Mouse (Mus musculus) neural tube, embryonic 12.5 days (tissue): ENCODE results near the gene Angptl7. TPM values are rescaled to one million over a fixed set of nuclear protein-coding genes. Genes with fewer than 3 reads are reported as not detected.

Experiments used
- ATAC-seq: fragments of 200-750 bp; cut with Nextera tagmentation; 2 replicates; pipeline ENCODE4 v1.8.0; 2017; ENCODE audit warnings: low read depth, mild to moderate bottlenecking, moderate TSS enrichment, moderate library complexity; ENCODE audit not compliant: low FRiP score
- H3K27ac ChIP-seq: fragments of 300-500 bp; sonication (generic); 2 replicates; pipeline ENCODE4 v1.5.1; 2016
- H3K27me3 ChIP-seq: fragments of 300-500 bp; sonication (generic); replicated peaks from 2 replicates; pipeline ENCODE4 v1.6.1; 2016; ENCODE audit warnings: mild to moderate bottlenecking
- H3K36me3 ChIP-seq: fragments of 300-500 bp; sonication (generic); 2 replicates; pipeline ENCODE4 v1.6.1; 2016; ENCODE audit warnings: mild to moderate bottlenecking
- H3K4me1 ChIP-seq: fragments of 300-500 bp; sonication (generic); 2 replicates; pipeline ENCODE4 v1.6.1; 2016
- H3K4me2 ChIP-seq: fragments of 300-500 bp; sonication (generic); replicated peaks from 2 replicates; pipeline ENCODE4 v1.6.1; 2016; ENCODE audit warnings: mild to moderate bottlenecking
- H3K4me3 ChIP-seq: fragments of 300-500 bp; sonication (generic); 2 replicates; pipeline ENCODE4 v1.5.1; 2016
- H3K9ac ChIP-seq: fragments of 300-500 bp; sonication (generic); 2 replicates; pipeline ENCODE4 v1.6.1; 2016; ENCODE audit warnings: mild to moderate bottlenecking
- H3K9me3 ChIP-seq: fragments of 300-500 bp; sonication (generic); 2 replicates; pipeline ENCODE4 v1.6.1; 2016; ENCODE audit warnings: mild to moderate bottlenecking
- WGBS: fragments of 180-500 bp; shearing (Covaris S2); methylation state at CpG from one replicate; pipeline ENCODE4 v1.1.7; 2016; 5-methylcytosine and 5-hydroxymethylcytosine counted together
- polyA plus RNA-seq: library from polyadenylated mRNA; unstranded; fragments of >200 nt; fragmentation: Nextera tagmentation; extraction: Ambion mirVana; gene quantifications from 2 replicates; pipeline ENCODE4 v1.2.1, GENCODE M21; 2016

Gene Angptl7
- 0.29 and 0.37 TPM in 2 replicates for polyA plus RNA-seq

GRCm38 (mm10) chr4:148500410-148500867 lies at the start of gene Angptl7:
Gene Angptl7 (minus strand): TSS chr4:148500460.
- no peak within 1 kb of the TSS for H3K9ac ChIP-seq
- H3K4me3 ChIP-seq = no peak within 1 kb of the TSS
- no peaks in the 10 kb centered on the region for H3K27me3 ChIP-seq
- no peak within 1 kb of the TSS for H3K27ac ChIP-seq
- peaks cover 64% of the 10 kb centered on the region for H3K36me3 ChIP-seq
- no peaks in the 10 kb centered on the region for H3K9me3 ChIP-seq
- 61% methylated on average over 4 of the region's 4 CpGs for WGBS
- no peak within 1 kb of the TSS for H3K4me2 ChIP-seq
- no peak for ATAC-seq
- peaks cover 12% of the 10 kb centered on the region for H3K4me1 ChIP-seq

- ATAC-seq = no peak
- WGBS = 85% methylated on average over 4 of the region's 4 CpGs
- Histone ChIP-seq H3K4me1 (no peaks in the 10 kb centered on the region), H3K4me2 (no peak overlapping the region), H3K9me3 (no peaks in the 10 kb centered on the region), H3K36me3 (peaks cover 94% of the 10 kb centered on the region), H3K9ac (no peak overlapping the region), H3K4me3 (no peak overlapping the region), H3K27ac (no peak overlapping the region), H3K27me3 (no peaks in the 10 kb centered on the region)
Observed at GRCm38 (mm10) chr4:148549106-148549505, 48.8 kb upstream of the Angptl7 start.

GRCm38 (mm10) chr4:148535876-148536275 lies 35.6 kb upstream of the Angptl7 start:
- H3K36me3 ChIP-seq = peaks cover 95% of the 10 kb centered on the region
- 99% methylated on average over 3 of the region's 3 CpGs for WGBS

GRCm38 (mm10) chr4:148533613-148534328 lies 33.5 kb upstream of the Angptl7 start:
- Histone ChIP-seq H3K4me1 (no peaks in the 10 kb centered on the region), H3K27ac (no peak overlapping the region), H3K4me3 (no peak overlapping the region), H3K9ac (no peak overlapping the region), H3K4me2 (no peak overlapping the region), H3K27me3 (no peaks in the 10 kb centered on the region), H3K36me3 (peaks cover 90% of the 10 kb centered on the region), H3K9me3 (no peaks in the 10 kb centered on the region)
- WGBS = 93% methylated on average over 12 of the region's 12 CpGs
- no peak for ATAC-seq

More at GRCm38 (mm10) chr4:148535876-148536275, 35.6 kb upstream of the Angptl7 start:
- no peak overlapping the region for H3K9ac ChIP-seq
- ATAC-seq = no peak
- no peaks in the 10 kb centered on the region for H3K27me3 ChIP-seq
- no peak overlapping the region for H3K4me2 ChIP-seq
- H3K4me1 ChIP-seq = no peaks in the 10 kb centered on the region
- no peak overlapping the region for H3K4me3 ChIP-seq
- no peak overlapping the region for H3K27ac ChIP-seq
- no peaks in the 10 kb centered on the region for H3K9me3 ChIP-seq

- Histone ChIP-seq H3K27me3 (no peaks in the 10 kb centered on the region), H3K4me3 (no peak overlapping the region), H3K4me1 (no peaks in the 10 kb centered on the region), H3K9me3 (no peaks in the 10 kb centered on the region), H3K9ac (no peak overlapping the region), H3K27ac (no peak overlapping the region), H3K4me2 (no peak overlapping the region), H3K36me3 (peaks cover 87% of the 10 kb centered on the region)
- WGBS = 93% methylated on average over 3 of the region's 3 CpGs
- ATAC-seq = no peak
Observed at GRCm38 (mm10) chr4:148532516-148532915, 32.3 kb upstream of the Angptl7 start.

GRCm38 (mm10) chr4:148531341-148531740 lies 31.1 kb upstream of the Angptl7 start:
- 60% methylated on average over 4 of the region's 4 CpGs for WGBS
- Histone ChIP-seq H3K27ac (no peak overlapping the region), H3K4me1 (no peaks in the 10 kb centered on the region), H3K4me2 (no peak overlapping the region), H3K36me3 (peaks cover 87% of the 10 kb centered on the region), H3K9ac (no peak overlapping the region), H3K9me3 (no peaks in the 10 kb centered on the region), H3K27me3 (no peaks in the 10 kb centered on the region), H3K4me3 (no peak overlapping the region)
- ATAC-seq = no peak

- H3K4me1 ChIP-seq = no peaks in the 10 kb centered on the region
- H3K9me3 ChIP-seq = no peaks in the 10 kb centered on the region
- no peak overlapping the region for H3K9ac ChIP-seq
- H3K4me3 ChIP-seq = no peak overlapping the region
- 90% methylated on average over 6 of the region's 6 CpGs for WGBS
- H3K36me3 ChIP-seq = peaks cover 87% of the 10 kb centered on the region
- H3K27ac ChIP-seq = no peak overlapping the region
- no peak overlapping the region for H3K4me2 ChIP-seq
- H3K27me3 ChIP-seq = no peaks in the 10 kb centered on the region
- no peak for ATAC-seq
Observed at GRCm38 (mm10) chr4:148530778-148531177, 30.5 kb upstream of the Angptl7 start.

GRCm38 (mm10) chr4:148530351-148530750 lies 30.1 kb upstream of the Angptl7 start:
- Histone ChIP-seq H3K9ac (no peak overlapping the region), H3K4me2 (no peak overlapping the region), H3K4me1 (no peaks in the 10 kb centered on the region), H3K4me3 (no peak overlapping the region), H3K36me3 (peaks cover 88% of the 10 kb centered on the region), H3K27me3 (no peaks in the 10 kb centered on the region), H3K27ac (no peak overlapping the region), H3K9me3 (no peaks in the 10 kb centered on the region)
- ATAC-seq = no peak
- 94% methylated on average over 5 of the region's 5 CpGs for WGBS

GRCm38 (mm10) chr4:148527158-148527910 lies 27.1 kb upstream of the Angptl7 start:
- WGBS = 89% methylated on average over 10 of the region's 10 CpGs
- Histone ChIP-seq H3K4me2 (no peak overlapping the region), H3K4me1 (no peaks in the 10 kb centered on the region), H3K4me3 (no peak overlapping the region), H3K36me3 (peaks cover 90% of the 10 kb centered on the region), H3K9ac (no peak overlapping the region), H3K9me3 (no peaks in the 10 kb centered on the region), H3K27ac (no peak overlapping the region), H3K27me3 (no peaks in the 10 kb centered on the region)
- no peak for ATAC-seq

GRCm38 (mm10) chr4:148523538-148523937 lies 23.3 kb upstream of the Angptl7 start:
- Histone ChIP-seq H3K9ac (no peak overlapping the region), H3K27ac (no peak overlapping the region), H3K27me3 (no peaks in the 10 kb centered on the region), H3K4me1 (no peaks in the 10 kb centered on the region), H3K9me3 (no peaks in the 10 kb centered on the region), H3K4me2 (no peak overlapping the region), H3K4me3 (no peak overlapping the region), H3K36me3 (peaks cover 85% of the 10 kb centered on the region)
- no peak for ATAC-seq
- WGBS = 71% methylated on average over 7 of the region's 7 CpGs

GRCm38 (mm10) chr4:148518235-148518795 lies 18.1 kb upstream of the Angptl7 start:
- H3K4me1 ChIP-seq = no peaks in the 10 kb centered on the region
- no peaks in the 10 kb centered on the region for H3K27me3 ChIP-seq
- no peak overlapping the region for H3K4me3 ChIP-seq
- H3K9me3 ChIP-seq = no peaks in the 10 kb centered on the region
- H3K36me3 ChIP-seq = peaks cover 79% of the 10 kb centered on the region
- no peak for ATAC-seq
- no peak overlapping the region for H3K27ac ChIP-seq
- WGBS = 31% methylated on average over 5 of the region's 5 CpGs
- no peak overlapping the region for H3K4me2 ChIP-seq
- H3K9ac ChIP-seq = no peak overlapping the region

- 63% methylated on average over 4 of the region's 4 CpGs for WGBS
- Histone ChIP-seq H3K27ac (no peak overlapping the region), H3K27me3 (no peaks in the 10 kb centered on the region), H3K4me2 (no peak overlapping the region), H3K9me3 (no peaks in the 10 kb centered on the region), H3K36me3 (peaks cover 76% of the 10 kb centered on the region), H3K4me3 (no peak overlapping the region), H3K4me1 (0 out of 2 replicates have a peak, but pooled peaks cover 2% of the 10 kb centered on the region), H3K9ac (no peak overlapping the region)
- ATAC-seq = no peak
Observed at GRCm38 (mm10) chr4:148517809-148518208, 17.5 kb upstream of the Angptl7 start.
